9 mouse cellular contexts compared by ENCODE assay signal in the genomic region with DNA sequence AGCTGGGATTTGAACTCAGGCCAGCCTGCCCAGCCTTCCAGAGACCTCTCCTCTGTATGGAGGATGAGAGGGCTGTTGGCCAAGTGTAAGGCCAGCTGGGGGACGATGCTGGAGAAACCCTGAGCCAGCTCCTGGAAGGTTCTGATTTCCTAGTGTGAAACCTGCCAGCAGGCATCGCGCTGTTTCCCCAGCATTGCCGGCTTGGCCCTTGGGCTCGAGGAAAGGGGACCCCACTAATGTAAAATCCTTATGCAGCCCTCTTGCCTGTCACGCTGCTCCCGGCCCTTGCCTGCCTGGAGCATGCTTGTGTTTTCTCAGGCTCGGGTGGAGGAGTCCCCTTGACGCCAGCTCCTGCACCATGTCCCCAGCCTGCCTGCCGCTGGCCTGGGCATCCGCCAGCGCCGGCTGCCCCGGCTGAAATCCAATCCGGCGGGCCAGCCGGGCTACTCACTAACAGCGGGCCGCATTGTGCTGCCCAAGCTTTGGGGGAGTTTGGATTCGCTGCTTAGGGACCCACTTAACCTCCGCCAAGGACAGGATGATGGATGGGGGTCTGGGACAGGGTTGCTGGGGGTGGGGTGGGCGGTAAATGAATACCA. TPM values are rescaled to one million over a fixed set of nuclear protein-coding genes. Genes with fewer than 3 reads are reported as not detected.
DNase-seq lines count a peak whose midpoint lies in the region; ATAC-seq lines count a peak whose summit lies in the region.
"Had no signal": no experiment of that assay in that cellular context is flagged by ENCODE, and none has a peak within 500 bp of the region (broad histone marks: within the 10 kb centered on the region; RNA-seq: fewer than 3 reads in every experiment).

No protein-coding gene starts in this region.

- peaks cover 2% of the 10 kb centered on the region; the same call in 1 of the 2 replicates for H3K36me3 ChIP-seq in neural tube, embryonic 11.5 days (ENCODE audit: control insufficient read depth, insufficient read depth, low read length)
- H3K36me3 ChIP-seq: liver, embryonic 15.5 days had no signal

- H3K4me3 ChIP-seq in neural tube, embryonic 11.5 days (ENCODE audit: low read depth, low read length): no peak overlapping the region
- H3K4me3 ChIP-seq: liver, embryonic 15.5 days had no signal

- 11% methylated on average over 22 of the region's 22 CpGs for WGBS in neural tube, embryonic 11.5 days

- DNase-seq in heart, adult 18-20 months: peak; percentile 25 to 36
- no peak for DNase-seq in heart, adult 8-10 months (ENCODE audit: low spot score)
- peak; percentile 88 for DNase-seq in embryo, embryonic 11 days
- peak; percentile 80 for DNase-seq in gastrocnemius, postnatal 25 days
- peak; percentile 23 to 60 for DNase-seq in kidney, postnatal 25 days
- DNase-seq in neural tube, embryonic 11.5 days (ENCODE audit: low spot score): peak; percentile 79
- no peak for DNase-seq in cerebellum, adult 9-11 months

- no peaks in the 10 kb centered on the region for H3K27me3 ChIP-seq in neural tube, embryonic 11.5 days (ENCODE audit: control insufficient read depth, insufficient read depth, low read length)
- H3K27me3 ChIP-seq: liver, embryonic 15.5 days had no signal

- no peak overlapping the region for H3K4me2 ChIP-seq in neural tube, embryonic 11.5 days (ENCODE audit: low read depth)
- H3K4me2 ChIP-seq: liver, embryonic 15.5 days had no signal

- ATAC-seq in neural tube, embryonic 11.5 days (ENCODE audit: insufficient read depth, low FRiP score, low TSS enrichment): peak; percentile 54; the same call in 1 of the 2 replicates
- no peak for ATAC-seq in monocyte, adult 5-6 weeks (replicated peaks; ENCODE audit: insufficient number of reproducible peaks, low FRiP score, low TSS enrichment, poor library complexity, severe bottlenecking)

- peak overlapping the region; percentile 49 for H3K27ac ChIP-seq in neural tube, embryonic 11.5 days (ENCODE audit: low read depth, low read length)
- H3K27ac ChIP-seq: liver, embryonic 15.5 days had no signal

- 0 out of 2 replicates have a peak overlapping the region, but pooled peaks have one; percentile 1 for H3K9ac ChIP-seq in neural tube, embryonic 11.5 days (ENCODE audit: low read length)
- H3K9ac ChIP-seq: liver, embryonic 15.5 days had no signal

- H3K9me3 ChIP-seq in neural tube, embryonic 11.5 days (ENCODE audit: control insufficient read depth, low read length): no peaks in the 10 kb centered on the region
- H3K9me3 ChIP-seq: liver, embryonic 15.5 days had no signal

- H3K4me1 ChIP-seq in neural tube, embryonic 11.5 days (ENCODE audit: control insufficient read depth, insufficient read depth, low read length): peaks cover 29% of the 10 kb centered on the region
- H3K4me1 ChIP-seq: liver, embryonic 15.5 days had no signal

RNA-seq across cellular contexts. Expression of a gene that starts 52.1 kb away (rescaled TPM):
- total RNA-seq in heart, adult 18-20 months (2021): under 1 TPM; 0.89 to 0.90 TPM
- total RNA-seq in heart, adult 8-10 months (2022): under 1 TPM; 0.44 to 0.86 (median 0.45) TPM
- total RNA-seq in gastrocnemius, postnatal 25 days (2021): 1 to 10 TPM in 1 of 2 experiments, under 1 TPM in 1; 1.00 to 1.2 TPM
- polyA plus RNA-seq in neural tube, embryonic 11.5 days (2014; fragmentation: Nextera tagmentation; extraction: Ambion mirVana): 20.4 and 21.0 TPM in 2 replicates
- total RNA-seq in monocyte, adult 5-6 weeks (2017): 0.10 TPM in 1 of 3 replicates, not detected in the others

Comparison
In these comparisons a context has a peak if more than half of its experiments do, and no peak if none do; other contexts are left out.
1. DNase-seq: peak in heart, adult 18-20 months (2 of 2), embryo, embryonic 11 days (single experiment), gastrocnemius, postnatal 25 days (single experiment), kidney, postnatal 25 days (2 of 2) and neural tube, embryonic 11.5 days (single experiment); none in heart, adult 8-10 months (single experiment) and cerebellum, adult 9-11 months (single experiment).